Mouse (Mus musculus): ENCODE results near the gene Csnk1e.
"Not testable (repeated sequence)": the region's sequence is repeated elsewhere in the genome, so short reads cannot be mapped to it uniquely, and the experiment has no call there.

Csnk1e gene

DNA sequence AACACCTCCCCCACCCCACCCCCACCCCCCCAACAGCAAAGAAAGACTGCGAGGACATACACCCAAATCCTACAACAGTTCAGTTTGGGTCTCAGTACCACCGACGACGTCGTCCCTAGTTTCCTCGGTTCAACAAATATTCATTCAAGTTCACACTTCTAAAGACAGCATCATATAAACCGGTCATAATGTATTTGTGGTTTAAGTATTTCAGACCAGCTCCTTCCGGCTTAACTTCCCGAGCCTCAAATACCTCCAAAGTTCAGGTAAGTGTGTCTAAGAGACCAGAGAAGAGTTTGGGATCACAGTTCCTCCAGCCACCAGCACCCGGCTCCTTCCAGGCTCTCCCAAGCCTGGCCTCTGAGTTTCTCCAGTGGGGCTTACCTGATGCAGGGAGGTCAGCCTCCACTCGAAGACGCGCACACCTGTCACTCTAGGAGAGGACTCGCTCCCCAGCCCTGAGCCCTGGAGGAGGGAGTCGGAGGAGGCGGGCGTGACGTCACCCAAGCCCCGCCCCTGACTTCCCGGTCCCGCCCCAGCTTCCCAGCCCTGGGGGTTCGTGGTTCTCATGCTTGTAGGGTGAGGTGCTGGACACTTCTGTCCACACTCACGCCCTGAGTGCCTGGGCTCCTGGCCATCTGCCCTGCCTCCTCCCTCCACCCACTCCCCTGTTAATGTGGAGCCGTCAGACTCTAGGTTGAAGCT lies at the start of gene Csnk1e:
Csnk1e (minus strand) TSS at position 461 of the 705 bp plus-strand sequence.
- peak; percentile 55 for DNase-seq

DNA sequence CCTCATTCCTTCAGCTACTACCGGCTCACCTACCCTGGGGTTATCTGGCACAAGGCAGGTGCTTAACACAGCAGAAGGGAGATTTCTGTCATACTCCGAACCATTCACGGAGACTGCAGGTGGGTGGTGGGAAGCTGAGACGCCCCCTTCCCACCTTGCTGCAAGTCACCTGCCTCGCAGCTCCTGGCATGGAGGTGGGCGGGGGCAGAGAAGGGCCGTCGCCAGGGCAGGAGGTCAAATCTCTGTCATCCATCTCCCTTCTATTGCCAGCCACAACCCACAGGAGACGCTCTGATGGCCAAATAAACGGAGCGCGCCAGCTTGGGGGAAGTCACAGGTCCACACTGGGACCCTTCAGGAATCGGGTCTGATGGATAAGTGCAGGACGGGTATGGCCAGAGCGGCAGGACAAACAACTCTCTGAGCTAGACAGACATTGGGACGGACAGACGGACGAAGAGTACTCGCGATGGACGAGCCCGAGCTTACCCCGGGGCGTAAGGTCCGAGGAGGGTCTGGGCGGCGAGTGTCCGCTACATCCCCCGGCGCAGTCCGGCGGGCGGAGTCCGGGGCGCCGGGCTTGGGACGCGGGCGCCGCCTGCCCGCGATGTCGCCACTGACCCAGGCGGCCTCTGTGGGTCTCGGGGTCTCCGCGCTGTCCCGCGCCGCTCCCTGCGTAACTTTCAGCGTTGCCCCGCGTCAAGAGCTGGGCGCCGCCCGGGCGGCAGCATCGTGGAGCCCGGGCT lies 49.5 kb upstream of the Csnk1e start, which contains the start of gene Kcnj4:
Kcnj4 (minus strand) TSS at position 535 of the 746 bp plus-strand sequence.
- no peak for DNase-seq

DNA sequence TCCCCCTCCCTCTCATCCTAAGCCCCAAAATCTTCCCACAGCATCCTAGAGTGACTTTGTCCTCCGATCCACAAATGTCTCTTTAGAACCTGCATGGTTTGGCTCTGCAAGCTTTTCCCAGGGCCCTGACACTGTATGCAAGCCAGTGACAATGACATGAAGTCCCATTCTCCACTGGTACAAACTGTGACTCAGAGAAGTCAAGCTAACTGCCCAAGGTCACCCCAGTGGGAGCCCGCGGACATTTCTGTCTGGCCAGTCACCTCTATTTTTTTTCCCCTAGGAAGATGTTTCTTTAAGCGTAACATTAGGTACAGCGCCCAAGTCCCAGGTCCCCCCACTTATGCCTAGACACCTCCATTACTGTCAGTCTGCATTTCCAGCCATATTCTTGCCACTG lies 48.1 kb upstream of the Csnk1e start:
- no peak for DNase-seq

DNA sequence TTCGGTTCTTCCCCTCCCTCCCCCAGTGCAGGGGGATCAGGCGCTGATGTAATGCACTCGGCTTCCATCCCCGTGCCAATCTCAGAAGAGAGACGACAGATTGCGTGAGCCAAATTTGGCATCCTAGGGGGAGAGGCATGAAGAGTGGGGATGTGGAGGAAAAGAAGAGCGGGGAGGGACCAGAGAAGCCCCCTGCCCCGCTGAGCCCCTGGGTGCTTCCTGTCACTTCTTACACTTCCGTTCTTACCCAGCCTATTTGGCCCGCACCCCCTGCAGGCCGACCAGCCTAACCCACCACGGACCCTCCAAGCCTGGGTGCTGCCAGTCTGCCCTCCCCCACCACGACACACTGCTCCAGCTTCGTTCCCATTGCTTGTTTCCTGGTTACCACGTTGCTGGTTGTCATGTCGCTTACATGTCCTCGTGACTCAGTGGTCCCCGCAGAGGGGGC lies 47.5 kb upstream of the Csnk1e start:
- peak; percentile 80 for DNase-seq

DNA sequence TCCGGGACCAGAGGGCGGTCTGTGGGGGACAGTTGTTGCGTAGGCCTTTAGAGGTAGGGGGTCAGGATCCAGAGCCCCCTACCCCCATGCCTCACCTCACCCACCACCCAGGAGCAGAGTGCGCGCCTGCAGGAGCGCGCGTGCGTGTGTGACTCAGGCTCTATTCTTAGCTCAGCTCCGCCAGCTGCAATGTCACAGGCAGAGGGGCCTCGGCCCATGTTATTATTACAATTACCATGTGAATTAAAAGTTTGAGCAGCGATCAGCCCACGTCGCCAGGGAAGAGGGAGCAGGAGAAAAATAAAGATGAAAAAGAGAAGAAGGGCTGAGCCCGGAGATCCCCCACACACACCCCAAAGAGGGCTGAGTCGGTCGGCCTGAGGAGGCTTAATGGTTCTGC lies 44.7 kb upstream of the Csnk1e start:
- no peak for DNase-seq

DNA sequence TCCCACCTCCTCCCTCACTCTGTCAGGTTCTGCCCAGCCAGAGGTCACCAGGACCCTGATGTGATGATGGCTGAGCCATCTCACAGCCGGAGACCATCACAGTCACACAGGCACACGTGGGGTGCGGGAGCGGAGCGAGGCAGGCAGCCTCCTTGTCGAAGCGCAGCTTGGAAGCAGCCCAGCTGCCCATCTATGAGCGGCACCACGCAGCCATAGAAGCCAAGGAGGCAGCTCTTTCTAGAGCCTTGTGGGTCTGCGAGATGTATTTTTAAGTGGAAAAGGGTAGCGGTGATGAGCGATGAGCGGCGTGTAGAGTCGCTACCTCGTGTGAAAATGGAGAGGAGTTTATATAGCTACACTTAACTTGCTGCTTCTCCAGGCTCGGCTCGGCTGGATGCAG lies 38.2 kb upstream of the Csnk1e start:
- DNase-seq, result peak; percentile 75

DNA sequence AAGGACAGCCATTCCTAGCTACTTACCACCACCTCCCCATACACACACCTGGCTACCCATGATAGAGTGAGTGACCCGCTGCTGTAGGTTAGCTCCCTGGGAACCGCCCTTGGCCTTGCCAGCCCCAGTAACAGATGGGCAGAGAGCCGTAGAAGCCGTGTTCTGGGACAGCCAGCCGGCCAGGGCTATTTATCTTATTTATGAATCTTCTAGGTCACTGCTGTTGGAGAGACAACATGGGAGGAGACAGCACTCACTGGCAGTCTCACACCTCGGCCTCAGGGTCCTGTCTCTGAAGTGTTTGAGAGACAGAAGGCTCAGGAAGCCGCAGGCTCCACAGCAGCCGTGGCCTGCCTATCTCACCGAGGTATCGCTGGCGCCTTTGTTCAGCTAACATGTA lies 34.1 kb upstream of the Csnk1e start:
- DNase-seq, result no peak

DNA sequence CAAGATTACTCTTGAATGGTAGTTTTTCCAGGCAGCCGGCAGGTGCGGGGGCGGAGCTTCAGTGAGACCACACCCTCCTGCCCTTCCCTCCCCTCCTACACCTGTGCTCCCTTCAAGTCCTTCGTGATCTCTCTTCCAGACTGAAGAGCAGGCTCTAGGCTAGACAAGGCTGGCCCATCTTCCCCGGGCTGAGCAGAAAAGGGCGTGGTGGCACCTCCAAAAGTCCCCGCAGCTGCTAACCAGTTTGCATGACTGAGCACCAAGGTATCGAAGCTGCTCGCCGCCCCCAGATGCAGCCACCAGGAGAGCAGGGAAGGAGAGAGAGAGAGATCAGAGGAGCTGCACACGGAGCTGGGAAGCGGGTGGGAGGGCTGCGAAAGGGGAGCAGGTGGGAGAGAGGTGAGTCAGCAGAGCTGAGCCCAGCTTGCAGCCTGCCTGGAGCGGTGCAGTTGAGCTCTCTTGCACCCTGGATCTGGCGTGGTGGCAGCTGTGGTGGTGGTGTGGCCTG lies 25.9 kb upstream of the Csnk1e start:
- peak; percentile 90 for DNase-seq

DNA sequence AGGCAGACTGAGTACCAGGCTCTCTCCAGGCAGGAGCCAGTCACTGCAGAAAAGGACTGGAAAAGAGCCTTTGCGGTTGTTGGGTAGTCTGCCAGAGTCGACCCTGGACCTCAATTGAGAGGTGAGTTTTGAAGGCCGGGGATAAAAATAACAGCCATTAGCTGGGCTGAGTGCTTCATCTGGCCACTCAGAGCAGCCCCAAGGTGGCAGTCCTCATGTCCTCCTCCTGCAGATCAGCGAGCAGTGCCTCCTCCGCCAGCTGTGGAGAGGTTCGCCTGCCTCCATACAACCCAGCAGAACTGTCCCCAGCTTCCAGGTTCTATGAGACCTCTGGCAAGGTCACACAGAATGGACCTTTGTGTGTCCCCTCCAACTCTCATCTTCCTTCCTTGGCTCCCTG lies 21.9 kb upstream of the Csnk1e start:
- no peak for DNase-seq

DNA sequence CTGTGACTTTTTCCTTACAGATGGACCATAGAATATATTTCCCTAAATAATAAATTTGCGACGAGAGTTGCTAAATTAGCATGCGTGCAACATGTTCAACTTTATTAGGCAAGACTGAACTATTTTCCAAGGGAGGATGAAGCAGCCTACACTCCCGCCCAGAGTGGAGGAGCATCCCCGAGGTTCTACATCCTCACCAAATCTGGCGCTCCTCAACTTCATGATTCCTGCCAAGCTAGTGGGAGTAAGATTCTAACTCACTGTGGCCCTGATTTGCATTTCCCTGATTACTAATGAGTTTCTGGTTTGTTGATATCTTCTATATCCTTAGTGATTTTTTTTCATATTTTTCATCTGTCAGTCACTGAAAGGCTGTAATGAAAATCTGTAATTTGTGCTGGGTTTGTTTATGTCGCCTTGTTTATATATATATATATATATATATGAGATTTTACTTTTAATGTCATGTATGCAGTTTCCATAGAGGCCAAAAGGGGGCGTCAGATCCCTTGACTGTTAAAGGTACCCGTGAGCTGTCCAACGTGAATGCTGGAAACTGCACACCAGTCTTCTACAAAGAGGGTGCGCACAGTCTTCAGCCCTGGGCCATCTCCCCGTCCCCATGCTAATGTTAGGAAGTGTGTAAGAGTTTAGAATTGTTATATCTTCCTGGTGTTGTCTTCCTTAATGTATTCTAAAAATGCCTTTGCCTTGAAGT lies 18.4 kb upstream of the Csnk1e start:
- DNase-seq, result peak; percentile 47

DNA sequence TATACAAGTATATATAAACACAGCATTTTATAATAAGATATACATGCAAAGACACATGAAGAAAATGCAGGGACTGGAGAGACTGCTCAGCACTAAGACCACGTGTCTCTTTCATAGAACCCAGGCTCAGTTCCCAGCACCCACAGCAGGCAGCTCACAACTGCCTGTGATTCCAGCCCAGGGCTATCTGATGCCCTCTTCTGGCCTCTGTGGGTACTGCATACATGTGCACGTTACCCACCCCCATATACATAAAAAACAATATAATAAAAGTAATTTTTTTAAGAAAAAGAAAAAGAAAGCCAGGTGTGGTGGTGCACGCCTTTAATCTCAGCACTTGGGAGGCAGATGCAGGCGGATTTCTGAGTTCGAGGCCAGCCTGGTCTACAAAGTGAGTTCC lies 17.7 kb upstream of the Csnk1e start:
- no peak for DNase-seq

DNA sequence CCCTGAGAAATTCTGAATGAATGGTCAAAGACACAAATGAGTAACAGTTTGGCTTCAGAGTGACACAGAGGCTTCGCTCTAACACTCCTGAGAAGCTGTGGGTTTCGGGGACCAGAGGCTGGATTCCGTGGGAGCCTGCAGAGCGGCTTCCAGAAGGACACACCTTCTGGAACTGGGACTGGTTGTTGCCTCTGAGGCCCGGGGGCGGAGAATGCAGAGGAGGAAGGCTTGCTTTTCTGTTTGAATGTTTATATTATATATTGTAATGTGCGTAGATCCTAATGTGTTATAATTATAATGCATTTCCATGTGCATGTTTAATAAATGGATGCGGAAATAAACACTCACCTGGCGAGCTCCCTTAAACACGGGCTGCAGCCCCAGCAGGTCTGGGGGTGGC lies 15.7 kb upstream of the Csnk1e start:
- DNase-seq, result peak; percentile 54

DNA sequence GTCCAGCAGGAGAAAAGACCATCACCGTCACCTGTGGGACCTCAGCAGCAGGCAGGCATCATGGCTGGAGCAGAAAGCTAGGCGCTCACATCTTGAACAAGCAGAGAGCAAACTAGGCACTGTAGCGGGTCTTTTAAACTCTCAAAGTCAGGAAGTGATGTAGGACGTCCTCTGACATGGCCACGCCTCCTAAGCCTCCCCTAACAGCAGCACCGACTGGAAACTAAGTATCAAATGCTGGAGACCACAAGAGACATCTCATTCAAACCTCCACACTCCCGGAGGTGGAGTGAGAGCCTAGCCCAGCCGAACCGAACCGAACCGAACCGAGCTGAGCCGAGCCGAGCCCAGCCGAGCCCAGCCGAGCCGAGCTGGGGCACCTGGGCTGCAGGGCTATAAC lies 15.2 kb upstream of the Csnk1e start:
- no peak for DNase-seq

DNA sequence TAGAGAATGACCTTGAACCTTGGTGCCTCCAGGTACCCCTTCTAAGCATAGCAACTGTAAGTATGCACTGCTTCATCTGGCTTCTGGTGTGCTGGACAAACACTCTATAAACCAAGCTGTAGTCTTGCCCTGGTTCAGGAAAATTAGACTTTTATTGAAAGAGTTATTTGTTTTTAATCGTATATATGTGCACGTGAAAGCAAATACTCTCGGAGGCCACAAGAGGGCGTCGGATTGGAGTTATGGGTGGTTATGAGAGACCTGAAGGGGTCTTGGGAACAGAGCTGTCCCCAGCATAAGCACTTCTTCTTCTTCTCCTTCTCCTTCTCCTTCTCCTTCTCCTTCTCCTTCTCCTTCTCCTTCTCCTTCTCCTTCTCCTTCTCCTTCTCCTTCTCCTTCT lies 14.2 kb upstream of the Csnk1e start:
- no peak for DNase-seq

DNA sequence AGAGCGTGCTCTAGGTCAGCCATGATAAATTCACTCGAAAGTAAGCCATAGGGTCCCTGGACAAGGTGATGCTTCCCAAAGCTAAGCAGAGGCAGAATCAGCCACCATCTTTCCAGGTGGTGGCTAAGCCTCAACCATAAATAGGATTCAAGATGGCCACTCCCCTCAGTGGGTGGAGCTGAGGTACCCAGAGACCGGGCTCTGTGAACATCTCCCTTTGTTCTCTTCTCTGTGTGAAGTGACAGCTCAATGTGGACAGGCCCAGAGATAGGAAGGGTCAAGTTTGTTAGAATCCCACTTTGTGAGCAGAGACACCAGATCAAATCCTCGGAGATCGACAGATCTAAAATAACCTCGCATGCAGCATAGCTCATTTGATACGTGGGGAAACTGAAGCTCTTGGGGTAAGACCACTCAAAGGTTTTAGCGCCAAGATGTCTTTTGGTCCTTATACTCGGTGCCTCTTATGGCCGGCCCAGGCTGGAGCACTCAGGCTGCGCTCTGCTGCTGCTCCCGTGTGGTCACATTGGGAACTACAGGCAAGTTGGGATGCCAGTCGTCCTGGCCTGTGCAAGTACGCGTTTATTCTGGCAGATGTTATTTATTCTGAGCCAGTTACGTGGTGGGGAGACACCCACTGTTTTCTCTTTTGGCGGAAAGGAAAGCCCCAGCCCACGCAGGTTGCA lies 11.4 kb upstream of the Csnk1e start:
- DNase-seq, result peak; percentile 85

DNA sequence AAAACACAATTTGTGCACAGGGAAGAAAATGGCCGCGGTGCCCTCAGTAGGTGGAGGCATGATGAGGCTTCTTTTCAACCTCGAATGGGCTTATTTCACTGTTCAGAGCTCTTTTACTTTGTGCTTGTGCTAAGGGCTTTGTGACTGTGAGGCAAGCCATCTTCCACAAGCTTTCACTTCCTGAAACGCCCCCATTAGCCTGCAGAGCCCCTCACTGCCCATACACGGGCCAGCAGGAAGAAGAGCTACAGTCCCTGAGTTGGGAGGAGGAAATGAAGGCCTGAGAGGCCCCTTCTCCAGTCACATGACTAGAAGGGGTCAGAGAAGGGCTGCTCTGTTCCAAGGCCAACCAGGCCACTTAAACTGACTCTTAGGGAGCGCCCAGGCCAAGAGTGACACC lies 1.2 kb upstream of the Csnk1e start:
- no peak for DNase-seq

DNA sequence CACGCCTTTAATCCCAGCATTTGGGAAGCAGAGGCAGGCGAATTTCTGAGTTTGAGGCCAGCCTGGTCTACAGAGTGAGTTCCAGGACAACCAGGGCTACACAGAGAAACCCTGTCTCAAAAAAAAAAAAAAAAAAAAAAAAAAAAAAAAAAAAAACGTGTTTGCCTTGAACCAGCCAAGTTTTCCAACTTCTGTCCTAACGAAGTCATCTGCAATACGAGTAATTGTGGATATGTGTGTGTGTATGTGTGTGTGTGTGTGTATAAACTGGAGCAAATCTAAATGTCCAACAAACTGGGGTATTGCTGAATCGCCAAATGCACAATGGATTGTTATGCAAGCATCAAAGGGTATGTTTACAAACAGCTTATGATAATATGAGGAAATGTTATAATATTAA lies 738 bp upstream of the Csnk1e start:
- DNase-seq, result not testable (repeated sequence)

DNA sequence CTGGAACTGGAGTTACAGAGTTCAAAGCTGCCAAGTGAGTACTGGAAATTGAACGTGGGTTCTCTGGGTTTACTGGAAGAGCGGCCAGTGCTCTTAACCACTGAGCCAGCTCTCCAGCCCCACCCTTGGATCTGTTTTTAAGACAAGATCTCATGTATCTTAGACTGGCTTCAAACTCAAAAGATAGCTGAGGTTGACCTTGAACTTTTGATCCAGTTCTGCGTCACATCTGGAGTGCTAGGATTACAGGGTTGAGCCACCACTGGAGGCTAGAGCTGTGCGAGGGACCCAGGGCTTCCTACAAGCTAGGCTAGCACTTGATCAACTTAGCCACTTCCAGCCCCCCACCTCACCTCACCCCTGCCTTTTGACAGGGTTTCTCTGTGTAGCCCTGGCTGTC lies 1.5 kb downstream of the Csnk1e start:
- no peak for DNase-seq

DNA sequence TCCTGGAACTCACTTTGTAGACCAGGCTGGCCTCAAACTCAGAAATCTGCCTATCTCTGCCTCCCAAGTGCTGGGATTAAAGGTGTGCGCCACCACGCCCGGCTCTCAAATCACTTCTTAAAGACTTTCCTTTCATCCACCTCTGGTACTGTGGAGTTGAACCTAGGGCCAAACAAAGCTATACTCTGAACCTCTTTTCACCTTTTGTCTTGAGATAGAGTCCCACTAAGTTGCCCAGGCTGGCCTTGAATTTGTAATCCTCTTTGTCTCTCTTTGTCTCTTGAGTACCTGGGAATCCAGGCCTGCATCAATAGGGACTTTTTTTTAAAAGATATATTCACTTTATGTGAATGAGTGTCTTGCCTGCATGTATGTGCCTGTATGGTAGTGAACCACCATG lies 7.3 kb downstream of the Csnk1e start:
- DNase-seq, result no peak

DNA sequence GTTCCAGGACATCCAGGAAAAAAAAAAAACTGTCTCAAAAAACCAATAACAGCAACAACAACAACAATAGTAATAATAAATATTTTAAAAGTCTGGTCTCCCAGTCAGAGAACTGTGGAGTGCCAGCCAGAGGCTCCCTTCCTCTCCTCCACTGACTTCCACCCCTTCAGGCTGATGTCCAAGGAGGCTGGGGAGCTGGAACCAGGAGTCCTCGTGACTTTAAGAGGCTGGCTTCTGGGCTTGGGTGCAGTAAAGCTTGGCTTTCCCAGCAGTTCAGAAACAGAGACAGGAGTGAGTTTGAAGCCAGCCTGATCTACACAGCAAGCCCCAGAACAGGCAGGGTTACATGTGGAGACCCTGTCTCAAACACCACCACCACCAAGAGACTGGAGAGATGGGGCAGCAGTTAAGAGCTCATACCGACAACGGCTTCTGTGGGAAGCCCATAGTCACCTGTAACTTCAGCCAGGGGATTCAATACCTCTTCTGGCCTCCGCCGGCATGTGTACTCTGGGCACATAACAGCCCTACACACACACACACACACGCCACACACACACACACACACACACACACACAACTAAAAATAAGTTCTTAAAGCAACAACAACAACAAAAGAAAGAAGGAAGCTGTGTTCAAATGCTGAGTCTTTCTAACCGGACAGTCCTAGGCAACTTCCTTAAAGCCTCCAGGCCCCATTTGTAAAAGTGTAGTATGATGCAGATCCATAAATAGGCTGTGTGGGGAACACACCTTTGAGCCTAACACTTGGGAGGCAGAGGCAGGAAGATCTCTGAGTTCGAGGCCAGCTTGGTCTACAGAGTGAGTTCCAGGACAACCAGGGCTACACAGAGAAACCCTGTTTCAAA lies 9.3 kb downstream of the Csnk1e start:
- DNase-seq, result no peak

DNA sequence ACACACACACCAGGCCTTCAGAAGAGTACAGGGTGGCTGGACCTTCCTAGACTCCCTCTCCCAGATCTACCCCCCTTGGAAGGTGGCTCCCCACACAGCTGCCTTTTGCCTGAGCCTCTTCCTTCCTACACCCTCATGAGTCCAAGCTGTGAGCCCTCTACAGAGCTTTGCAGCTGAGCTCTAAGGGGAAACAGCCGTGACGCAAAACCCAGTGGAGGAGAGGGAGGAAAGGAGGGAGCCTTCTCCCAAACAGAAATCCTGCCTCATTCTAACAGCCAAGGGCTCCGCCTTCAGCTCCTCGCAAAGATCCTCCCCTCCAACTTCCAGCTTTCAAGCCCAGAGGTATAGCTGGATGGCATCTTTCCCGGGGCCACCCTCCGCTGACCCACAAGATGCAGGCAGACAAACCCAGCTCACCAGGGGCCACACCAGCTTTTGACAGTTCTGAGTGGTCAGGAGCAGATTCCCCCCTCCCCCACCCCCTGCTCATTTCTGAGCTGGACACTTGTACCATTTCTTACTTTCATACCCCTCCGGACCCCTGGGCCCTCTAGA lies 11.4 kb downstream of the Csnk1e start:
- peak; percentile 85 for DNase-seq
